Mouse (Mus musculus): ENCODE data around the gene Fam71e2.

Gene Fam71e2

DNA sequence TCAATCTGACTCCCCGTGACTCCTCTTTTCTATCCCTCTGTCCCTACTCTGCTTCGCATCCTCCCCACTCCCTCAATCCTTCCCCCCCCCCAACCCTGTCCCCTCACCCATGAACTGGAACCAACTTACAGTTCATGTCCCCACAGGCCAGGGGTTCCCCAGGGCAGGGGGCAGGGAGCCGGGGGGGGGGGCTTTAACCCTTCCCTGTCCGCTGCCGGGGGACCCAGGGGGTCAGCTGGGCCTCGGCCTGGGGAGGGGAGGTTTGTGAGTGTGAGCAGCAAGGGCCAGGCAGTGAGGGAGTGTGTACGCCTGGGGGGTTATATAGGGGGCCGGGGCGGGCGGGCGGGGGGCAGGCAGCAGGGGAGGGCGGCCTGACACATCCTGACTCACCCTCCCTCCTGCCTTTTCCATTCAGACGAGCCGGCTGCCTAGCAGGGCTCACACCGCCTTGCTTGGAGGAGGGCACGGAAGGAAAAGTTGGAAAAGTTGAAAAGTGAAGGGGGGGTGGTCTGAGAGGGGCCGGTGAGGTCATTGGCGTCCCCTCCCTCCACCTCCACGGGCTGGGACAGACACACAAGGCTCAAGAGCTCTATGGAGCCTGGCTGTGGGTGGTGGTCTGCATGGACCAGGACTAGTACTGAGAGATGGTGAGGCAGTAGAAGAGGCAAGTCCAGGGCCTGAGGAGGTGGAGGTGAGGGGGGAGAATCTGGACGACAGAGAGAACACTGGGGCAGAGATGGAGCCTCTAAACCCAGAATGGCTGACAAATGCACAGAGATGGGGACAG is 6.9 kb upstream of the Fam71e2 start:
- DNase-seq (ENCODE audit: low read depth), result no peak

DNA sequence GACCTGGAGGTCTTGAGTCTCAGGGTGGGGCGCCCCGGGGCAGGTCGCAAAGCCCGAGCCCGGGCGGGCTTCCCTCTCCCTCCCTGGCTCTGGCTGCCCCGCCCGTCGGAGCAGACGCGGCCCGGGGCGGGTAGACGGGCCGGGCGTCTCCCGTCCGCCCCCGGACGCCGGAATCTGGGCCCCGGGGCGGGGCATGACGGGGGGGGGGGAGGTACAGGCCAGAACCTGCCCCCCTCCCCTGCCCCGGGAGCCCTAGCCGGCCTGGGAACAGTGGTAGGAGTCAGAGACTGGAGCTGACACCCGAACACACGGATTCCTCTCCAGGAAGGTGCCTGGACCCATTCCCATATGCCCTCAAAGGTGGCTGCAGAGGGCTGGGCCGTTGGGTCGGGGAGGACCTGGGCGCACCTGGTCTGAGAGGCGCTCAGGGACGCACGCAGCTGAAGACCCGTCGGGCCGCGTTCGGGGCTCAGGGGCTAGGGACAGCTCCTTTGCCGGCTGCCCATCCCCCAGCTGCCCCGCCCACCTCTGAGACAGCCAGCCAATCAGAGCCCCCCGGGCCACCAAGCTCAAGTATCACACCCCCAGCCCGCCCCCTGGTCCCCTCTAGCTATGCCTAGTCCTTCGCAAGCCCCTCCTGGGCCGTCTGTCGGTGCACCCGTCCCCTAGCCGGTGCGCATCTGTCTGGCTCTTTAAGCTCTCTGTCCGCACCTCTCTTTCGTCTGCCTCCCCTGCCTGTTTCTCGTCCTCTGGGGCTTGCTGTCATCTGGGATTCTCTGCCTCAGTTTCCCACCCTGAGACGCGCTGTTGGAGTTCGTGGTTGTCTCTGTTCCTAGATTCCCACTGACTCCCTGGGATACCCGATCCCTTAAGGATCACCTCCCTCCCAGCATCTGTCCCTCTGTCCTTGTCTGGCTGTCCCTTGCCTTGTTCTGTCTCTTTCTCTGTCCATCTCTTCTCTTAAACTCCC is 6.0 kb upstream of the Fam71e2 start:
- no peak for DNase-seq (ENCODE audit: low read depth)

DNA sequence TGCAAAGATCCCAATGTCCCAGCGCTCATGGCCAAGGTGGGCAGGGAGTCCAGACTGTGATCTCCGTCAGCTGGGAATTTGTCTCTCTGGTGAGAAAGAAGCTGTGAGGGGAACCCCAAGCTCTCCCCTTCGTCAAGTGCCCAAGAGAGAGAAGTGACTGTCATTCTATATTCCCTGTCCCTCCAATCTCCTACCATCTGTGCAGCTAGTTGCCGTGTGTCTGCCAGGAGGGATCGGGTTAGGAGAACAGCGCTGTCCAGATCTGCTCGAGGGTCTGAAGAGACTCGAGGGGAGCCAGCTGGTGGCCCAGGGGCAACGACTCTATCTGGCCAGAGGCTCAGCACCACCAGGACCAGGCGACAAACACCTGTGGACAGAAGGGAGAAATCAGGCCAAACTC is 5.0 kb upstream of the Fam71e2 start:
- DNase-seq (ENCODE audit: low read depth), result no peak

DNA sequence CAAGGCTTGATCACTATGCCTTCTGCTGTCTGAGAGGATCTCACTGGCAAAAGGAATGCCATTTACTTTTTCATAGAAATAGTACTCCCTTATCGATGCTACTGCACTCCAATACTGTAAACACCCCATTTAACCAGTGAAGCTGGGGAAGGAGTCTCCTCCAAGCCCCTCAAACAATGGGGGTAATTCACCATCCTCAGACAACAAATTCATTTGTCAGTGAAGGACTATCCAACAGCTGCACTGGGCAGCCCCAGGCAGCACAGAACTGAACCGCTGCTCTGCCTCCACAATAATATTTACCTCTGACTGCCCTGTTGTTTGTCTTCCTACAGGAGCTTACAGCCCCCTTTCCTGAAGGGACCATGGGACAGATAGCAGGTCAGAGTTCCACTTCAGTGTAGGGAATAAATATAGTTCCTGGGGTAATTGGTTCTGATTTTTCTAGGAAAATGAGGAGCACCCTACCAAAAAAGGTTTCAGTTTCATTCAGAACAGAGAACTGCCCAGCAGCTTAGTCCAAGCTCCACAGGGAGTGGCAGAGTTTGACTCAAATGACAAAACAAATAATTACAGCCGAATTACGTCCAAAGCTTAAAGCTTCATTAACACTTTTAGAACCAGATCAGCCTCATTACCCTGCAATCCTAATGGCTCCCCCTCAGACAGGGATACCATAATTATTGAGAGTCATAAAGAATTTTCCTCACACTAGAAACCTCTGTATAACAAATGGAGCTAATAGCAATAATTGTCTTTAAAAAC is 6.0 kb downstream of the Fam71e2 start:
- no peak for DNase-seq (ENCODE audit: low read depth)

DNA sequence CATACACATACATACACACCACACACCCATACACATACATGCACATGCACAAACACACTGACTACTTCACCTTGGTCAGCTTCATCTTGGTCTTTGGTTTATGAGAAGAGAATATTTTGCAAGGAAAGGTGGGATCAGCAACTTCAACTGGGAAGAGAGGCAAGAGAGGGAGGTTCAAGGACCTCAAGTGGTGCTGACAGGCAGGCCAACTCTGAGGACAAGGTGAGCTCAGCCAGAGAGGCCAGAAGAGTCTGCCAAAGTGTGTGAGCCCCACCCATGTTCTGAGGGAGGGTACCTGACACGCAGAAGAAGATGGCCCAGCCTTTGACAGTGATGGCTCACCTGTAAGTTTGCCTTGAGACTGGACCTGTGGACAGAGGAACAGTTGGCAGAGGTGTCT is 11.4 kb downstream of the Fam71e2 start:
- DNase-seq (ENCODE audit: low read depth), result no peak

DNA sequence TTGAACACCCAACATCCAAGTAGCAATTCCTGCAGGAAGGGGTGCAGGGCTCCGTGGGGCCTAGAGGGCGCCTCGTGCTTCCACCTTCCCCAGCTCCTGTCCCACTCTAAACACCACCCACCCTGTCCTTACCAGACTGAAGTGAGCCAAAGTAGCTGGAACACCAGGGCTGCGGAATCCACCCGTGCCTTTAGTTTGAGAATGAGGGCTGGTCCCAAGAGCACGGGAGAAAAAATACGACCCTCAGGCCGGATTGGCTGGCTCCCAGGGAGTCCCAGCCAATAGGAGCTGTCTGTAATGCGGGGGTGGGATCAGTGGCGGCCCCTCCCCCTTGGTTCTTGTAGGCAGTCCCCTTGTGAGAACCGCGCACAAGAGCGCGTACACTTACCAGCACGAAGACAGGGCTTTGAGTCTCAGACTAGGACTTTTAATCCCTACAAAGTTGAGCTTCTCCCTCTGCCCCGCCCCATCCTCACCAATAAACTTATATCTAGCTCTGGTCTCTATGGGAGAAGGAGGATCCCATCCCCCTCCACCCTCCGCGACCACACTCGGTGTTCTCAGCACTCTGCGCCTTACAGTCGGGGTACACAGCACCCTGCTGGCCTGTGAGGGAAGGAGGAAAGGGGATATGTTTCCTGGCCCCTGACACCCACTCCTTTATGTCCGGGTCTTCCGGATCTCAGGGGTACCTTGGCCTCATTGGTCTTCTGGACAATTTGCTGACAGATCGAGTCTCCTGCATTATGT is 18.1 kb downstream of the Fam71e2 start, which contains the start of gene Cox6b2:
Gene Cox6b2 (minus strand): TSS at position 274 of the 750 bp plus-strand sequence.
- DNase-seq (ENCODE audit: low read depth), result no peak

DNA sequence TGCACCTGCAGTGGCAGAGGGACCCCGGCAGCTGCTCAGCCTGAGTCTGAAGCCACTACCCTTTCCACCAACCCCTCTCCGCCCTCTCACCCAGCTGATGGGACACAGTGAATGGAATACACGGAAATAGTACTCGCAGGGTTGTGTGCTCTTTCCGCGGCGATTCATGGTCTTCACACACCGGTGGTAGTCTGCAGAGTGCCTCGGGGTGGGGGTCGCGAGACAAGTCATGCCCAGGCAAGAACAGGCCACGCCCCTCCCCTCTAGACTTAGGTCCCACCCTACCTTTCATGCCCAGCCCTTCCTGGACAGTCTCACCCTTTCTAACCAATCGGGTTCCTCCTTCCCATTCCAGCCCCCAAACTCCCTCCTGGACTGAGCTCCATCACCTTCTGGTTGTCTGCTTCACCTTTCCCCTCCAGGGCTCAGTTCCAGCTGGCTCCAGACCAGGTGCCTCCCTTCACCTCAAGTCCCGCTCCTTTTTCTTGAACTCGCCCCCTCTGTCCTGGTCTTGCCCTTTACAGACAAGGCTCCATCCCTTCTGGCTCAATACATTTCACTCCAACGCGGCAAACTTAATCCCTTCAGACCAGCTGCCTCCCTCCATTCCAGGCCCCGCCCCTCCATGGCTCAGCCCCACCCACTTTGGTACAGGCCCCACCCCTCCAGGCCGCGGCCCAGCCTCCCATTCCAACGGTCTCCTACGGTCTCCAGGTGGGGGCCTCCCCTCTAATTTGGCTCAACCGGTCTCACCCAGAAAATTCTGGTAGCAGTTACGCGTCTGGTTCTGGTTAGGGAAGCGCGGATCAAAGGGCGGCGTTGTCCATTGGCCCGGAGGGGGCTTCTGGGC is 18.9 kb downstream of the Fam71e2 start:
- no peak for DNase-seq (ENCODE audit: low read depth)

DNA sequence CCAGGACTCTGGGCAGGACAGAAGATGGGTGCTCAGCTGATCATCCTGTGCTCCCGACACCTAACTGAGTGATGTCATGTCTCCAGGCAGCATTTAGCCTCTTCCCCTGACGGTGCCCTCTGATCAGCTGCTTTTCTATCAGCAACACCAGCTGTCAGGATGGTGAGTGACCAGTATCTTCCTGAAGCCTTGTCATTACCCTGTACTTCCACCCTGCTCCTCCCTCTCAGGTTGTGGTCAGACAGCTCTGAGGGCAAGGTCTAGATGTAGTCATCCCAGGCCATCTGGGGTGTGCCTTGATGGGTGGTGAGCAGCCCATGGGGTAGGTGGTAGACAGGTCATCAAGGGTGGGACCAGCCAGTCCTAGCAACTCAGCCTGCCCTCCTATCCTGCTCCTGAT is 21.9 kb downstream of the Fam71e2 start:
- no peak for DNase-seq (ENCODE audit: low read depth)

DNA sequence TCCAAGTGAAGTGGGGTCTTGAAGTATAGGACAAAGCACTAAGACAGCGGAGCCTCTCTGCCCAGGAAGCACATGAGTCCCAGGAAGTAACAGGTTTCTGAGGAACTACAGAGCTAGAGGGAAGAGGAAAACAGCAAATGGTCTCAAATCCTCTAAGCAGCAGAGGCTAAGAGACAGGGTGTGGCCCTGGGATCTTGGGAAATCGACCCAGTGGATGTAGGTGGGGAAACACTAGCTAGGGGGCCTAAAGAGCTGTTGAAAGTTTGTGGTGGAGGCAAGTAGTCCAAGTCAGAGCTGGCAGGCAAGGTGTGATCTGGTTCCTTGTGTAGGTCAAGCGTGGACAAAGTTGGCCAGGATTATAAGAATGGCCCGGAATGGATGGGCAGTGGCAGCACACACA is 22.8 kb downstream of the Fam71e2 start:
- DNase-seq (ENCODE audit: low read depth), result no peak

DNA sequence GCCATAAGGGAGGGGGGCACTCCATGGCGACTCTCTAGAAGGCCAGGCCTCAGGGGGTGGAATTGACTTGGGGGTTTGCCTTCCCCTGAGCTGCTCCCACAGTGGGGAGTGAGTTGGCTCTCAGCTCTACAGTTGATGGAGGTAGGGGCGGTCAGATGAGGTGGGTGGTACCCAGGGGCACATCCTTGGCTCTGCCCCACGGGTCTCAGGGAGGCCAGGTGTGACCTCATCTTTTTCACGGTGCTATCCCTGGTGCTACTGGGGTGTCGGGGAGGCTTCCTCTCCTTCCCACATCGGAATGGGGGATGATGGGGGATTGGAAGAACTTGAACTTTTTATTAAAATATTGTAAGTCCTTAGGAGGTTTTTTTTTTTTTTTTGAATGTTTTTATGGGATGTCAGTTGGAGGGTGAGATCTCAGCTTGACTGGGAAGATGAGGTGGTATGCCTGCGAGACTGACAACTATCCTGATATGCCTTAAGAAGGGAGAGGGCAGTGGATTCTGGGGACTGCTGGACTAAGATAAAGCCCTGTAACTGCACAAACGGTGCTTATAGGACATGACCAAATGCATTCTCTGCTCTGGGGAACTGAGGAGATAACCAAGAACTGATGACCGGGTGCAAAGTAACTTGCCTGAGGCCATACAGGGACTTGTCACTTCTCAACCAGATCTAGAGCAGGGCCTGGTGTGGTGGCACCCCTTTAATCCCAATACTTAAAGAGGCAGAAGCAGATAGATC is 23.8 kb downstream of the Fam71e2 start:
- DNase-seq (ENCODE audit: low read depth), result no peak

DNA sequence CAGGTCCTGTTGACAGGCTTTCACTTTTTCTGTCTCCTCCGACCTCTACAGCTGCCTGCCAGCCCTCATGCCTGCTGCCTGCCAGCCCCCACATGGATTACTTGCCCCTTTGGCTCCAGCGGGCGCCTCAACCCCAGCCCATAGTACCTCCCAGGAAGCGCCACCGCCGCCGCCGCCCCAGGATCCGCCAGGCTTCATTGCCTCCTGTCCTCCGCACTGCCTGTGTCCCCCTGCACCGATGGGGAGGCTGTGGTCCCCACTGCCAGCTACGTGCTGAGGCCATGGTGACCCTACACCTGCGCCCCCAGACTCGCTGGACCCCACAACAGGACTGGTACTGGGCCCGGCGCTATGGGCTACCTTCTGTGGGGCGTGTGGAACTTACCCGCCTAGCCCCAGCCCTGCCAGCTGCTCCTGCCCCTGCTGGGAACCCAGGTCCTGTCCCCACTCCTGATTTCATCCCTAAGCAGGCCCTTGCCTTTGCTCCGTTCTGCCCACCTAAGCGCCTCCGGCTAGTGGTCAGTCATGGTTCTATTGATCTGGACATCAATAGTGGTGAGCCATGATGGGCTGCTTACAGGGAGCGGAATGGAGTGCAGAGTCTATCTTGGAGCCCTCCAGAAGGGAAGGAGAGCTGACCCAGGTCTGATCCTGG is 24.6 kb downstream of the Fam71e2 start:
- DNase-seq (ENCODE audit: low read depth), result no peak

DNA sequence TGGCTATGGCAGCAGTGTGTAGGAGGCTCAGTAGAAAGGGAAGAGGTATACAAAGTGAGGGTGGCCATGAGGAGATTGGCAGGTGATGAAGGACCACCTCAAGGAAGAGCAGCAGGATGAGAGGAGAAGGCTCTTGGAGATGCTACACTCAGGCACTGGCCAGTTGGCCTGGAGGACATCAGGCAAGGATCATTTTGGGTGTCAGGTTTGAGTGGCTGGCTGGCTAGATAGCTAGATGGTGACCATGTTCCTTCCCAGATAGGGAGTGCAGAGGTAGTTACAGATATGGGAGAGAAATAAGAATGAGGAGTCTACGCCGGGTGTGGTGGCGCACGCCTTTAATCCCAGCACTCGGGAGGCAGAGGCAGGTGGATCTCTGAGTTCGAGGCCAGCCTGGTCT is 26.2 kb downstream of the Fam71e2 start:
- DNase-seq (ENCODE audit: low read depth), result no peak

DNA sequence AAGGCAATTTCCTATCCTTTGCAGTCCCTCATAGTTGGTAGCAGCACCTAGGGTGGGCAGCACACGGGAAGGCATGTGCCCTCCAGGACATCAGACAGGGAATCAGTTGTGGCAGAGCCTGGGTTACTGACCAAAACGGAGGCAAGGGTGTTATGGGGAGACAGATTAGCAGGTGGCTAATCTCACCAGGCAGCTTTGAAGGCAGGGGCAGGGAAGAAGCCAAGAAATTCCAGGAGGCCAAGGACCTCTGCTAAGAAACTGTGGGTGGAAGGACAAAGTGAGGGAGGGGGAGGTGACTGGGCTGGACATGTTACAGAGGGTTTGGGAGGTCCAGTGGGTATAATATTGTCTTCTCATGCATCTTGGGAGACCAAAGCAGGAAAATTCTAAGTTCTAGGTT is 27.7 kb downstream of the Fam71e2 start:
- DNase-seq (ENCODE audit: low read depth), result no peak

DNA sequence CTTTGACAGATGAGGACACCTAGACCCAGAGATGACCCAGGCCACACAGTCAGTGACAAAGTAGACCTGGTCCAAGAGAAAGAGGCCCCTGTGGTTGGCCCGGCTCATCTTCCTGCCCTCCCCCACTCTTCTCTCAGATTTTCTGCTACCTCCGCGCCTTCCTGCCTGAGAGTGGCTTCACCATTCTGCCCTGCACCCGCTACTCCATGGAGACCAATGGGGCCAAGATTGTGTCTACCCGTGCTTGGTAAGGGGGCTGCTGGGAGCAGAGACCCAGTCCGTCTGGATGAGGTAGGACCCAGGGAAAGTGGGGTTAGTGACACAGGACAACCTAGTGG is 28.7 kb downstream of the Fam71e2 start:
- DNase-seq (ENCODE audit: low read depth), result no peak

DNA sequence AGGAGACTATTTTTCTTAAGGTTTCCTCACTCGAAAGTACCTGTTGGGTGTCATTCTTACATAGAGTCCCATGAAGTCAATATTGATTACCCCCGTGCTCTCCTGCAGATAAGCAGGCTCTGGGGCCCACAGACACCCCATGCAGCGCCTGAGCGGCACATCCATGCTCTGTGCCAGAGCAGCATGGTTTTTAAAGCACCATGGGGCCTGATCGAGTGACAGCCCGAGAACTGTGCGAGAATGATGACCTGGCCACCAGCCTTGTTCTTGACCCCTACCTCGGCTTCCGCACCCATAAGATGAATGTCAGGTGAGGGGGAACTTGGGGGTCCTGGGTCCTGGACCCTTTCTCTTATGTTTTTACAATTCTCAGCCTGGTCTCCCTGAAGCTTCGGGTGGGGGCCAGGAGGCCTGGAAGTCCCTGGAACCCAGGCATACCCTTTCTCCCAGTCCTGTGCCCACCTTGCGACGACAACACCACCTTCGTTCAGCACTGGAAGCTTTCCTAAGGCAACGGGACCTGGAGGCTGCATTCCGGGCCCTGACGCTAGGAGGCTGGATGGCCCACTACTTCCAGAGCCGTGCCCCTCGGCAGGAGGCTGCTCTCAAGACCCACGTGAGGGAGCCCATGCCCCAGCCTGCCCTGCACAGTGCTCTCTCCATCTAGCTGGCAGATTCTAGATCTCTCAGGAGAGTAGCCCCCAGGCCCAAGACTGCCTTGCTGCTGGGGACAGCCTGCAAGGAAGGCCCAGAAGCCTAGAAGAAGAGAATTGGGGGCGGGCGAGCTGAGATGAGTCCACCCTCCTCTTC is 29.2 kb downstream of the Fam71e2 start:
- DNase-seq (ENCODE audit: low read depth), result no peak

DNA sequence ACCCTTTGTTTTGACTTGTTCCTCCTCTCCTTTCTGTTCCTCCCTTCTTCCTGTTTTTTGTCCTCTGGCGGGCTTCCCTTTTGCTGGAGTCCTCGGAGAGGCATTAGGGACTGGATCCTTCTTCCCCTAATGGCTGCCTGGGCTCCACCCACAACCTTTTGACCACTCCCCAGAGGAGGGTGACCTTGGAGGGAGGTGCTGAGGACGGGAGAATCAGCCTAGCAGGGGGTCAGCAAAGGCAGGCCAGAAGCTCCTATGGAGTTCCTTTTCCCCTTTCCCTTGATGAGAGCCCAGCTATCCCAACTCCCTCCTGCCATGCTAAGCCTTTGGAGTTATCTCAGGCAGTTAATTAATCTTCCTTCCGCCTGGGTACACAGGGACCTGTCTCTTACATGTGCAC is 30.0 kb downstream of the Fam71e2 start:
- DNase-seq (ENCODE audit: low read depth), result no peak

DNA sequence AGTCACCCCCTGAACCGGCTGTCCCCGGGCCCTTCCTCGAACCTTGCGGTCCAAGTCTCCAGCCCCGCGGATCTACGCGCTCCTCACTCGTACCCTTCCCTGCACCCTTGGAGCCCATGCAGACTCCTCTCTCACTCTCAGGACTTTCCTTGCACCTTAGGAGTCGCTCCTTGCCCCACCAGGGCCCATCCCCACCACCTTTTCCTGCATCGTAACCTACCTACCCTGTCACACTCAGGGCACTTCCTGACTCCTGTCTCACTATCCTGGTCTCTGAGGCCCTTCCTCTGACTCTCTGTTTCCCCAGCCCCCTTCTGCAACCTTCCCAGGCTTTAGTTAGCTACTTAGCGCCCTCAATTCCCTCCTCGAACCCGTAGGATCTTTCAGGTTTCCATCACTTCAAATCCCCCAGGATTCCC is 30.8 kb downstream of the Fam71e2 start:
- DNase-seq (ENCODE audit: low read depth), result no peak

DNA sequence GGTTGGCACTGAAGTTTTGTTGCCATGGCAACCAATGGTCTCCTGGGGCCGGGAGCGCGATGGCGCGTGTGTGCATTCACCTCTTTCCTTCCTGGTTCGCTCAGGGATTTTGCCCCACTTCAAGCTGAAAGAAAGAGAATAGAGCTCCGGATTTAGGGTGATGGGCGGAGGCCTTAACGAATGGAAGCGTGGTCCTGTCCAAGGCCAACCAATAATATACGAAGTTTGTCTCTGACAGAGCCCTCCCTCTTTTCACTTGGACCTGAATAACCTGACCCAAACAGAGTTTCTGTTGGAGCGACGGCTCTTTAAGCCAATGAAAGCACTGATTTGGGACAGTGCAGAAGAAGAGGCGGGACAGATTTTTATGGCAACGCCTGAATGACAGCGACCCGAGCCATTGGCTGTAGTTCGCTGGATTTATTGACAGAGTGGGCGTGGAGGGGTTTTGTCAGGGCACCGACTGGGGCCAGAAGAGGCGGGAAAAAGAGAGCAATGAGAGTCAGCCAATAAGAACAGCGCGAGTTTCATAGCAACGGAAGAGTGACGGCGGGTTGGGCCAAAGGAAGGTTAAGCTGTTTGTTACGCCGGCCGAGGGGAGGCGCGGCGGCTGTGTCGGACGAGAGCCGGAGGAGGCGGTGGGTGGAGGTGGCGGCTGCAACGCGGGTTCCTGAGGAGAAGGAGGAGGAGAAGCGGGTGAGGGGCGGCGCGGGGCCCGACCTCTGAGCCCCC is 31.4 kb downstream of the Fam71e2 start, which contains the start of gene Kmt5c:
Gene Kmt5c (plus strand): TSS at position 572 of the 732 bp plus-strand sequence.
- DNase-seq (ENCODE audit: low read depth), result peak; percentile 100

All from fibroblast of lung, adult 2 months (primary cell).